Mouse (Mus musculus) heart, adult 11 months (tissue): ENCODE measurements around the gene Itpr2.
A peak's percentile ranks its signal among the peaks of the same experiment; 100 is the strongest.

Experiments used
- DNase-seq: peaks from one replicate; pipeline ENCODE4 v3.0.0; 2022

Gene Itpr2

GRCm38 (mm10) chr6:146414094-146414493 is 87.9 kb downstream of the Itpr2 start:
- no peak for DNase-seq

- DNase-seq = no peak
Measured at GRCm38 (mm10) chr6:146411446-146412070, 90.5 kb downstream of the Itpr2 start.

GRCm38 (mm10) chr6:146410427-146410810 is 91.6 kb downstream of the Itpr2 start:
- DNase-seq = peak; percentile 92

DNA sequence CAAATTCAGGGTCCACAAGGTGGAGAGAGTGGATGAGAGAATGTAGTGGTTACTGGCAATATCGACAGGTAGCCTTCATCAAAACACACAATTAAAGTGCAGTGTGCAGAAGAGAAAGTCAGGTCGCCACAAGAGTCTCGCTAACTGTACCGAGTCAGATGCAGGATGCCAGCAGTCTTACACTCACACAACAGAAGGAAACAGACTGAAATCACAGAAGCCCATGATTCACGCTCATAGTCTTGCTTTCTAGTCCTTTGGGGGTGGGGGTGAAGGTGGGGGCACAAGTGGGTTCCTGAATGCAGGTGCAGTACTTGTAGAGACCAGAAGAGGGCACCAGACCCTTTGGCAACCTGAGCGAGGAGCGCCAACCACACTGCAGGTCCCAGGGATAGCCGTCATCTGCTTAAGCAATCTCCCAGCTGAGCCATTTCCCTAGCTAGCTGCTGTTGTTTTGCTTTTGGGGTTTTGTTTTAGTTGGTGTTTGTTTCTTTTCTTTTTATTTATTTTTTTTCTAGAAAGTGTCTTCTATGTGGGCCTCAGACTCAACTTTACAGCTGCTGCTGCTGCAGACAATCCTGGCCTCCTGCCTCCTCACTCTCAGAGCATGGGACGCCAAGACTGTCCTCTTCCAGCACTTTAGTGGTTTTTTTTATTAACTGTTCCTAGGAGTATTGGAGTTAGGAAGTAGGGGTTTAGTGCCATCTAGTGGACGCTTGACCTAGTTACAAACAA is 92.2 kb downstream of the Itpr2 start:
- peak; percentile 97 for DNase-seq

DNA sequence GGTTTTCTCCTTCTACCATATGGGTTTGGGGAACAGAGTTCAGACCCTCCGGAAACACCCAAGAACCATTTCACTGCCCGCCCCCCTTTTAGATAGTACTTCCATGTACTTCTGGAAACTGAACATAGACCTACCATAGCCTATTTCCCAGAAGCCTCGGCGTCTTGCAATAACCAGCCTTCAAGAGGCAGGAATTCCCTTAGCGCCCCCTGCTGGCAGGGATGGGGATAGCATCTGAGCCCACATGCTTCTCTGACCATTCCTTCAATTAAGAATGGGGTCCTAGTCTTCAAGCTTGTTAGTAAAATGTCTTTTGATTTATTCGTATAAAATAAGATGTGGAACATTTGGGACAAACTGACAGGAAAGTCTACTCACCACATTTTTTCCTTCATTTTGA is 96.6 kb downstream of the Itpr2 start:
- no peak for DNase-seq

- DNase-seq = no peak
Measured at GRCm38 (mm10) chr6:146404876-146405275, 97.1 kb downstream of the Itpr2 start.

DNA sequence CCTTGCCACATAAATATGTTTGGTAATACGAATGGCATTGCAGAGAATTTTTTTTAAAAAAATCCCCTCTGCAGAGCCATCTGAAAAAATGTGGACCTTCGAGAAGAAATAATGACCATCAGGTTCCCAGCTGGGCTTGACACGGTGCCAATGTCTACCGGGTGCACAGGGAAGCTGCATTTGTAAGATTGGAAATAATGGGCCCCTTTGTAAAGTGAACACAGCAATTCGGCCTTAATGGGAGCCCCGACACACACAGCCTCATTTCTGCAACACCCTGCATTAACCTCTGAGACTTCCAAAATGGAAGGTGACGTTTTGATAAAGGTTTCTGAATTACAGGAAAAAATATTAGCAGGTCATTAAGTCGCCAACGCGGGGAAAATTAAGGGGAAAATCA is 97.9 kb downstream of the Itpr2 start:
- no peak for DNase-seq

DNA sequence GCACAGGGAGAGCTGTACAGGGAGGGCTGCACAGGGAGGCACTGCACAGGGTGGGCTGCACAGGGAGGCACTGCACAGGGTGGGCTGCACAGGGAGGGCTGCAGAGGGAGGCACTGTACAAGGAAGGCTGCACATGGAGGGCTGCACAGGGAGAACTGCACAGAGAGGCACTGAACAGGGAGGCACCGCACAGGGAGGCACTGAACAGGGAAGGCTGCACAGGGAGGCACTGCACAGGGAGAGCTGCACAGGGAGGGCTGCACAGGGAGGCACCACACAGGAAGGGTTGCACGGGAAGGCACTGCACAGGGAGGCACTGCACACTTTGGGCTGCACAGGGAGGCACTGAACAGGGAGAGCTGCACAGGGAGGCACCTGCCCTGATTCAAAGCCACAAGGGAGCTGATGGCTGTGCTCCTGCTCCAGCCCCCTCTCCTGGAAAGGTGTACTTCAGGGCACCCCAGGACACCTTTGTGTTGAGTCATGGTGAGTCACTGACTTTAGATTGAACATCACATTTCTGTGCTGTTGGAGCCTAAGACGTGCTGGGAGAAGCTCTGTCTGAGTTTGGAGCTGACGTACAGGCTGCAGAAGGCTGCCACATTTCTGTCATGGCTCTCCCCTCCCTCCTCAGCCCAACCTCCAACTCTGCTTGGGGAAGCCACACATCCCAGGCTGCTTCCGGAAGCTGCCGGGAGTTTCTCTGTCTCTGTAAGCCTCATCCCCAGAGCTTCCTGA is 98.9 kb downstream of the Itpr2 start:
- DNase-seq = no peak

DNA sequence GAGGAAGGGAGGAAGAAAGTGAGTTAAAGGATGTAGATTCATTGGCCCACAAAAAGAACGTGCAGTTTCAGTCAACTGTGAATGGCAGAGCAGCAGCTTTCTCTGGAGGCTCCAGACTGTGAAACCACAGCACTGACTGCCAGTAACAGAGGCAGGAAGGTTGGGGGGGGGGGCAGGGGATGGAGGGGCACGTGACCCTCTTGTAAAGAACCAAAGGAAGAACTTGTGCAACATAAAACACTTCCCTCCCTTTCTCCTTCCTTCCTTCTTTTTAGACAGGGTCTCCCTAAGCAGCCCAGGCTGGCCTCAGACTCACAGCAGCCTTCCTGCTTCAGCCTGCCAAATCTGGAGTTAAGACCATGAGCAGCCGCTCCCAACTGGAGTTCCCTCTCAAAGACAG is 104.2 kb downstream of the Itpr2 start:
- no peak for DNase-seq

DNA sequence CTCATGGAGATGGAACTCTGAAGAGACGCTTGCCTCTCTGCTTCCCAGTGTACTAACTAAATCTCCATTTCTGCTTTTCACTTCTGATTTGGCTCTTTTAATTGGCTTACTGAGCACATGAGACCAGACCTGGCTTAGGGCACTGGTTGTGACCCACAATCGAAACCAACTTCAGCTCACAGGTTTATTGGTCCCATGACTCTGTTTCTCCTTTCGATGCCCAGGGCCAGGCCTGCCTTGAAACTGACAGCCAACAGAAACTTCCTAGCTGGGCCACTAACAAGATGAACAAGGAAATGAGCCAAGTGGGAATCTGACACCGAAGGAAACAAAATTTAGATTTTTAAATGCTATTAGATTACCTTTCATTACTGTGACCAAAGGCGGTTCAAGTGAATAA is 105.8 kb downstream of the Itpr2 start:
- DNase-seq = no peak

GRCm38 (mm10) chr6:146395616-146396015 is 106.4 kb downstream of the Itpr2 start:
- peak; percentile 27 for DNase-seq

GRCm38 (mm10) chr6:146392188-146392587 is 109.8 kb downstream of the Itpr2 start:
- DNase-seq = peak; percentile 56

DNA sequence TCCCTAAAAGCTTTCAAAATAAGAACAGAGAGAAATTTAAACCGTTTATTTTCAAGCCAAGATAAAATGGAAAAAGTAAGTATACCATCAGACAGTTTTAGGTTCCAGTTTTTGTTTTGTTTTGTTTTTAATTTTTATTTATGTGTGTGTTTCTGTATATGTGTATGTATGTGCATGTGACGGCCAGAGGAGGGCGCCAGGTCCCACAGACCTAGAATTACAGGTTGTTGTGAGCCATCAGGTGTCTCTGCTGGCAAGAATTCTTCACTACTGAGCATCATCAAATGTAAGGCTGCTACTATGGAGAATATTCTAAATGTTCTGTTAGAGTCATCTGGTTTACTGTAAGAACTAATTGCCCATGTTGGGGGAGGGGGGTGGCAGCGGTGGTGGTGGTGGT is 111.9 kb downstream of the Itpr2 start:
- peak; percentile 63 for DNase-seq

GRCm38 (mm10) chr6:146388010-146388409 is 114.0 kb downstream of the Itpr2 start:
- peak; percentile 76 for DNase-seq

- peak; percentile 82 for DNase-seq
Measured at GRCm38 (mm10) chr6:146387039-146387713, 114.8 kb downstream of the Itpr2 start.

- no peak for DNase-seq
Measured at GRCm38 (mm10) chr6:146379263-146379662, 122.8 kb downstream of the Itpr2 start.

- DNase-seq = peak; percentile 78
Measured at GRCm38 (mm10) chr6:146371511-146371910, 130.5 kb downstream of the Itpr2 start.

DNA sequence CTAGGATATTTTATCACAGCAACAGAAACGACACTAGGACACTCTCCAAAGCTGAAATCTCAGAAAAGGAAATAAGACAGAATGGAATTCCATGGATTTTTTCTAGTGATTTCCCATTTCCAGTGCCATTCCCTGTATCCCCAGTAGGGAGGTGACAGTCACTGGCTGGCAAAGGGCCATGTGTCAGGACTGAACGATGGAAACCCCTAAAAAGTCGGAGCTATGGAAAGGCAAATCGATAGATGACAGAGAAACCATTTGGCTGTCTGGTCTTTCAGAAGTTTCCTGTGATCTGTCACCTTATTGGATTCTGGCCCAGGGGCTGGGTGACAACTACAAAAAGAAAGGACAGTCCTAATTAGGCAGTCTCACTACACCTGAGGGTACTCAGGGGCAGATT is 135.8 kb downstream of the Itpr2 start:
- DNase-seq = peak; percentile 86

DNA sequence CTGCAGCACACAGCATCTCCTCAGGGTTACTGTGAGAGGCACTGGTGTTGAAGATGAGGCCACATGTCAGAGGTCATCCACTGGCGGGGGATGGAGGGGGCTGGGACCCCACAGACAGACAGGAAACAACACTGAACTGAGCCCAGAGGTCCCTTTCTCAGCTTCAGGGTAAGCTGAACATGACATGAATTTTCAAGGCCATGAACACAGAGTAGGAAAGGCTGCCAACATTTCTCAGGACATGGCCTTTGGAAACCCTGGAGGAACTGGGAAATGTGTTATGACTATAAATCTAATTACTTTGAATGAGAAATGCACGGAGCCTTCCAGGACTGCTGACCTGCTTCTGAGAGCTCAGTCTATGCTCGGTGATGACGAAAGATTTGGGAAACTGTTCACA is 144.1 kb downstream of the Itpr2 start:
- peak; percentile 79 for DNase-seq

DNA sequence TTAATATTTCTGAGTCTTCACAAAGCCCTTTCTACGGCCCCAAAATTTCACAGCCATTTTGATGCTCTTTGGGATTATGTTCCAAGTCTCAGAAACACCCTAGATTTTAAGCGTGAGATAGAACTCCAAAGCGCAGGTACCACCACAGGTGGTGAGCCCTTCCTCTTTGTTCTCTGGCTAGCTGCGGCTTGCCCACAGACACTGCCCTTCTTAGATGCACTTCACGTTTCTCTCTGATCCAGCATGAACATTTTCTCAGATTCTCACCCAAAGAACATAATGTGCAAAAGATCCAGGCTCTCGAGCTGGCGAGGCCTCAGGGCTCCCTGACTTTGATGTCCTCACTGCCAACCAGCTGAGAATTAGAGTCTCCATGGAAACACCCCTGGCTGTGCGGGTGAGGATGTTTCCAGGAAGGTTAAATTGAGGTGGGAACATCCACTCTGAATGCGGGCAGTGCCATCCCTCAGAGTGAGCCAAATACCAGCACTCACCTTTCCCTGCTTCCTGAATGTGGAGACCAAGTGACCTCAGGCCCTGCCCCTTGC is 149.7 kb downstream of the Itpr2 start:
- DNase-seq = peak; percentile 70

- peak; percentile 82 for DNase-seq
Measured at GRCm38 (mm10) chr6:146351816-146352215, 150.2 kb downstream of the Itpr2 start.

DNA sequence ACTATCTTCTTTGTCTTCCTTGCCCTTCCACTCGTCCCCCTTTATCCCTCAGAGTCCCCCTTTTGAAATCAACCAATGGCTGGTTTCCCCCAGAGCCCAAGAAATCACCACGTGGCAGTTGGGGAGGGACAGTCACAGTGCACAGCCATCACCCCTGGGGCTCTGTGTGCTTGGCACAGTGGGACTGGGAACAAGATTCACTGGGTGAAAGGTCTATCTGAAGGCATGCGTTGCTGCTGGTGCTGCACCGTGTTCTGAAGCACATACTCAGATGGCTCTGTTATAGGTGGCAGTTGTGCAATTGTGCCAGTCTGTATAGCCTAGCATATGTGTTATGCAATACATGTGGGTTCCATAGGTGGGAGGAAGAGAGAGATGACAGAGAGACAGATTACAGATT is 154.5 kb downstream of the Itpr2 start:
- peak; percentile 87 for DNase-seq

DNA sequence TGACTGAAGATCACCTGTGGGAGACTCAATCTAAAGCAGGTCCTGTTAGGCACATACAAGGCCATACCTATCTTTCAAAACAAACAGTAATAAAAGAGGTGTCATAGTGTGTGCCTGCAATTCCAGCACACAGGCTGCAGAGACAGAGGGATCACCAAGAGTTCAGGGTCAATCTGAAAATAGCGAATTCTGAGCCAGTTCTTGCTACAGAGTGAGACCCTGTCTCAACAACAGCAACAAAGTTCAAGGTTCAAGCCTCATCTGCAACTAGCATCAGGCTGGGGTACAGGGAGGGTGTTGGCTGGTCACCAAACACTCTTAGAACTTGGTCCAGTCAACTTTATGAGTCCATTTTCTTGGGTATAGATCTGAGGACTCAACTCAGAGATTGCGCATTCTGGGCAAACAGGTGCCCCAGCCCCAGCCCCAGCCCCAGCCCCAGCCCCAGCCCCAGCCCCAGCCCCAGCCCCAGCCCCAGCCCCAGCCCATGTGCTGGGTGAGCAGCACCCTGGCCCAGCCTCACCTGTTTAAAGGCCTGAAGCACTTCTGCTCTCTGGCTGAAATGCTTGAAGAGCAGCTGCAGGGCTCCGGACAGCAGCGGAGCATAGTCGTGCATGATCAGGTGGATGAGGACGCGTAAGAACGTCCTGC is 155.4 kb downstream of the Itpr2 start:
- peak; percentile 65 for DNase-seq
